In the genomic region with DNA sequence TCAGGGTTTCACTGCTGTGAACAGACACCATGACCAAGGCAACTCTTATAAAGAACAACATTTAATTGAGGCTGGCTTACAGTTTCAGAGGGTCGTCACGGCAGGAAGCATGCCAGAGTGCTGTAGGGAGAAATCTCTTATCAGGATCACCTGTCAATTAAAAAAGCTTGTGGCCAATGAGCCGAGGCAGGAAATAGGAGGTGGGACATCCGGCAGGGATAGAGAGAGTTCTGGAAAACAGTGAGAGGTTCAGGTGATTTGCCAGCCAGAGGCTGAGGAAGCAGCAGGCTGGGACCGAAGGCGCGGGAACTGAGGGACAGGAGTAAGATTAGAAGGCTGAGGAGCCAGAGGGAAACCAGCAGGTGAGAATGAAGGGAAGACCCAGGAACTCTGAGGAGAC, we compare ENCODE assay signal across 28 mouse cellular contexts. TPM values are rescaled to one million over a fixed set of nuclear protein-coding genes. Genes with fewer than 3 reads are reported as not detected.
"Had no signal": no experiment of that assay in that cellular context is flagged by ENCODE, and none has a peak within 500 bp of the region (broad histone marks: within the 10 kb centered on the region; RNA-seq: fewer than 3 reads in every experiment).

No protein-coding gene starts in this region.

- H3K36me3 ChIP-seq: heart, embryonic 10.5 days; heart, embryonic 12.5 days; hindbrain, embryonic 10.5 days; hindbrain, embryonic 12.5 days; intestine, embryonic 15.5 days; limb, embryonic 13.5 days; limb, embryonic 15.5 days; liver, embryonic 12.5 days had no signal

- H3K4me1 ChIP-seq: heart, embryonic 12.5 days; hindbrain, embryonic 10.5 days; hindbrain, embryonic 12.5 days; intestine, embryonic 15.5 days; limb, embryonic 13.5 days had no signal

- H3K27ac ChIP-seq: gastrocnemius, adult 2 months; heart, embryonic 10.5 days; hindbrain, embryonic 10.5 days; hindbrain, embryonic 12.5 days; hindbrain, embryonic 14.5 days; intestine, embryonic 15.5 days; layer of hippocampus, adult 2 months; left cerebral cortex, adult 2 months; limb, embryonic 13.5 days; limb, embryonic 15.5 days; liver, embryonic 12.5 days had no signal

- H3K4me3 ChIP-seq: gastrocnemius, adult 2 months; heart, embryonic 10.5 days; heart, embryonic 12.5 days; hindbrain, embryonic 10.5 days; hindbrain, embryonic 12.5 days; intestine, embryonic 15.5 days; layer of hippocampus, adult 2 months; left cerebral cortex, adult 2 months; limb, embryonic 13.5 days; limb, embryonic 15.5 days; liver, embryonic 12.5 days had no signal

- DNase-seq: gastrocnemius, adult 2 months; gastrocnemius, postnatal 10 days; gastrocnemius, postnatal 25 days; heart, adult 18-20 months; heart, postnatal 10 days; heart, postnatal 4 days; kidney, adult 18-20 months; kidney, adult 8-10 months; kidney, postnatal 10 days; kidney, postnatal 25 days; kidney, postnatal 4 days had no signal

RNA-seq across cellular contexts. Expression of a gene that starts 10.4 kb away (rescaled TPM):
- polyA plus RNA-seq: heart, embryonic 10.5 days; heart, embryonic 12.5 days; heart, embryonic 14.5 days; hindbrain, embryonic 14.5 days; hindbrain, embryonic 16.5 days; inflammation-experienced regulatory T-cells, adult 6 months; kidney, embryonic 14.5 days; limb, embryonic 11.5 days; limb, embryonic 13.5 days; liver, adult 2 months had no signal
